Mouse (Mus musculus): ENCODE data around the gene Tada2a.

Tada2a gene

DNA sequence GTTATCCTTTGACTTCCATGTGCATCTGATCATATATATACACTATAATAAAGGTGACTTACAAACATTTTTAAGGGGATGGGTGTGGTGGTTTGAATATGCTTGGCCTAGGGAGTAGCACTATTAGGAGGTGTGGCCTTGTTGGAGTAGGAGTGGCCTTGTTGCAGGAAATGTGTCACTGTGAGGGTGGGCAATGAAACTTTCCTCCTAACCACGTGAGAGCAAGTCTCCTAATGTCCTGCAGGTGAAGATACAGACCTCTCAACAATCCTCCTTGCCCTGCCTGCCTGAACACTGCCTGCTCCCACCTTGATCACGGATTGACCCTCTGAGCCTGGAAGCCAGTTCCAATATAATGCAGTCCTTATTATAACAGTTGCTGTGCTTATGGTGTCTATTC lies 22.3 kb downstream of the Tada2a start:
- no peak for DNase-seq

DNA sequence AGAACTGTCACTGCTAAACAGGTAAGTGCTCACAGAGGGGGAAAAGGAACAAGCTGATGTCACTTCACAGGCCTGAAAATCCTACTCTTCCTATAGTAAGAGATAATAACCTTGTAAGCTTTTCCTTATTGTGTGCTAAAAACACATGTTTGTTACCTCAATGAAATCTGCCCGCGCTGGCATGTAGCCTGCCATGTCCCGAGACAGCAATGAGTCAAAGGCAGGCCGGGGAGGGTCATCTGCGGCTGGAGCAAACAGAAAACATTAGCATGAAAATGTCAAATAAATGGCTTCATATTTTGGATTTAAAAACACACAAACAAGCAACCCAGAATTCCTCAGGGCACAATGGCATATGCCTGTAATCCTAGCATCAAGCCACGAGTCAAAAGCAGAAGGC lies 25.4 kb downstream of the Tada2a start:
- no peak for DNase-seq

DNA sequence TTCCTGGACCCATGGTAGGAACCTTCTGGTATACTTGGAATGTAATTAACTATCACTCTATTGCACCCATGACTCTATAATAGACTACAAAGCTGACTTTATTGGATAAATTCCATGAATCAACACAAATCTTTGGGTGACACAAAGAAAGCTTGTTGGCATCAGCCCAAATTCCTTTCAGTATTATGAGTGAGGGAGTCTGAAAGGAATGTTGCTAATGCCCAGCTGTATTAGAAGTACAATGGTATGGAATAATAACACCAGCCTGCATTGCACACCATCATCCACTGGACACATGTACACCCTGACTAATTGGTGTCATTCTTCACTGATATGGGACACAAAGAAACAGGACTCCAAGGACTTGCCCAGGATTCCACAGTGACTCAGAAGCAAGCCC lies 28.2 kb downstream of the Tada2a start:
- DNase-seq: no peak

DNA sequence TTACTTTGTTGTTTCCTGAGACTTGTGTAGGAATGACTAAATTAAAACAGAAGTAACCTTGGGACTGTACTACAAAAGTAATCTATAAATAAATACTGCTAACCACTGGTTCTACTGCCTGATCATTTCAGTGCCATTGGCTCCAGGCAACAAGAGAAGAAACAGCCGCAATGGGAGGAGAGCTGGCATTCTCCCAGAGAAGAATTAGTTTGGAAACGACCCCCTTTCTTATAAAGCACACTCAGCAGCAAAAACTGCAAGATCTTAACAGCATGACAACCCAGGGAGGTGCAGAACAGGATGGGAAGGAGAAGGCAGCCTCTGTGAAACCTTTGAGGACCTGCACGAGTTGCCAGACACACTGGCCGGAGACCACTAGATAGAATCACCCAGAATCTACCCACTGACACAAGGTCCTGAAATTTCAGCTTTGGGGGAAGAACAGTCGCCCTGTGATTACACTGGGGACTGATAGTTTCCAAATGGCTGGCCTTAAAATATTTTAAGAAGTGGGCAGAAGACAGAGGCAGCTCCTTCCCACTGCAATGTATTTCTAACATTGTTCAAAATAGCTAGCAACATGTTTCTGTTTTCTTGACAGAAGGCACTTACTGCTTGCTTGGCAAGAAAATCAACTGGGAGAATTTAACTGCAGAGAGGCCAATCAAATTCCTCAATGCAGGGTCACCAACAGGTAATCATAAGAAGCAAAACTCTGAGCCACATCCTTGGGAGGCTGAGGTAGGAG lies 32.0 kb downstream of the Tada2a start:
- peak; percentile 22 for DNase-seq

DNA sequence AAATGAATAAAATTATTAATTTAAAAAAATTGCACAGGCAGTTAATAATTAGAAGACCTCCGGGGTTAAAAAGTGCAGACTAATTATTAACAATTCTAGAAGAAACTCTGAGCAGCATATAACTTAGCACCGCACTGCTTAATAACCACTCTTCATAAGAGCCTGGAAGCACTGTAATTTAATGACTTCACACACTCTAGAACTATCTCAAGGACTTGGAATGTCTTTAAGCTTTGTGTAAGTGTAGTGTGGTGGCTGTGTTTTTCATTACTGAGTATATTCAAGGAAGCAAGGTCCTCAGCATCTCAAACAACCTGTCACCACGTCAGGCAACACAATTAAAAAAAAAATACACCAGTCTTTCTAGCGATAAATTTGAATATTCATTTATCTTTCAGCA lies 34.3 kb downstream of the Tada2a start:
- no peak for DNase-seq

DNA sequence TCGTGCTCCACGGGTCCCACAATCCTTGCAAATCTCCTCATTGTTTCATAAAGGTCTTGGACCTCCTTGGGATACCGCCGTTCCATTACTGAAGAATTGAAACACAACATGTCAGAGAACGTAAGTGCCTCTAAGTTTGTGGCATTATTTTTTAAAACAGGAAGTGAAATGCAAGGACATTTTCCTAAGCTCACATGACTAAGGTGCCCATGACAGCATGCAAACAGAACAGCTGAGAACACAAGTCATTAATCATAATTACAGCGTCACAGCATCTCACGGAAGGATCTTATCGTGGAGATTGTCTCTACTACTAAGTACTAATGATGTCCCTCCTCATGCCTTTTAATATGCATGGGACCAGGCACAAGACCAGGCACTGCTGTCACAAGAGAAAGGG lies 38.8 kb downstream of the Tada2a start:
- no peak for DNase-seq

DNA sequence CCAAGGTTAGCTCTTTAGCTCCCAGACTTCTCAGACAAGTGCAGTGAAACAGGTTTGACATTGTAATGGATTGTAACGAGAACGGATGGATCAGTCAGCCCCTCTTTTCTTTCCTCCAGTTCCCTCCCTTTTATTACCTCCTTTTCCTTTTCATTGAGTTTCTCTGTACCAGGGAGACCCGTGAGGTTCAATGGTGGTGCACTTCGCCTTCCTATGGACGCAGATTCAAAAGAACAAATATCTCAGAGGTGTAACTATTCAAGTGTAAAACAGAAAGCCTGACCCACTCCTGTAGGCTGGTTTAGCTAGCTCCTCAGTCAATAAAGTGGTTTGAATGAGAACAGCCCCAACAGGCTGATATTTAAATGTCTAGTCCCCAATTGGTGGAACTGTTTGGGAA lies 47.5 kb downstream of the Tada2a start:
- DNase-seq: no peak

DNA sequence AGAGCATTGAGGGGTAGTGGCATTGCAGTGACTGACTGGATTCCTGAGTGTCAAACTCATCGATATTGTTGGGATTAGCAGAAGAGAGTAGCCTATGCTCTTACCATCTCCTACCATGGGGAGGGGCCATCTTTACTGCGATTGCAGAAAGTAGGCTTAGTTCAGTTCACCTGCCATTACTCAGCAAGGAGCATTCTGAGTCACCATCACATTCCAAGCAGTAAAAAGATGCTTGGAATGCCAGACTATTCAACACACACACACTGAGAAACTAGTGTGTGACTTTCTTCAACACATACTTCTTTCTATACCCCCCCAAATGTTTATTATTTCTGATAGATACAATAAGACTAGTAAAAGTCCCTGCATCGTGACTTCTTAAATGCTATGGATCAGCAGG lies 49.1 kb downstream of the Tada2a start:
- no peak for DNase-seq

DNA sequence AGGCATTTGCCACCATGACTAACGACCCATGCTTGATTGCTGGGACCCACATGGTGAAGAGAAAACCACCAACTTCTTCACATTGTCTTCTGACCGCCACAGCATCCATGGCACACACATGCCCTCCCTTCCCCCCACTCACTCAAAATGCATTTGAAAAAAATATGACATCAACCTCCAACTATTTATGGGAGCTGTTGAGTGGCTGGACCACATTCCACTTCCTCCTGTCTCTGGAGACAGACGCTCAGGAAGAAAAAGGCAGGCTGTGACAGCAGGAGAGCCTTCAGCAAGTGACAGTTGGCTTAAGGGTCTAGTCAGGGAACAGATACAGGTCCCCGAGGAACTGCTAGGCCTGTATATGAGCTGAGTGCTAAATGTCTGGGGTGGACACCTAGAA lies 49.5 kb downstream of the Tada2a start:
- DNase-seq: no peak

DNA sequence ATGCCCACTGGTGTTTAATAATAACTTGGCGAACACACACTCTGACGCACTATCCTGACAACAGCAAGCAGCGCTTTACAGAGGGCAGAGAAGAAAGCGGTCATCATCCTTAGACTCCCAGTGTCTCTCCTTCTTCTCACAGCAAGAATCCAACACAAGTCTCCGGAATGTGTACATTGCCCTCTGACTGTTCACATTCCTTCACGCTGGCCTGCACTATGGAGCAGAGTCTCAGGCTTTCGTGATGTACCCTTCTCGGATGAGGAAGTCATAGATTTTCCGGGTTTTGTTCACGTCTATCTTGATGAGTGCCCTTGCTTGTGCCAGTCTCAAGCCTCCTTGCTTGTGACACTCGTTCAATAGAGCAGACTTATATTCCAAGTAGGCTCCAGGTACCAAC lies 50.0 kb downstream of the Tada2a start:
- DNase-seq: no peak

DNA sequence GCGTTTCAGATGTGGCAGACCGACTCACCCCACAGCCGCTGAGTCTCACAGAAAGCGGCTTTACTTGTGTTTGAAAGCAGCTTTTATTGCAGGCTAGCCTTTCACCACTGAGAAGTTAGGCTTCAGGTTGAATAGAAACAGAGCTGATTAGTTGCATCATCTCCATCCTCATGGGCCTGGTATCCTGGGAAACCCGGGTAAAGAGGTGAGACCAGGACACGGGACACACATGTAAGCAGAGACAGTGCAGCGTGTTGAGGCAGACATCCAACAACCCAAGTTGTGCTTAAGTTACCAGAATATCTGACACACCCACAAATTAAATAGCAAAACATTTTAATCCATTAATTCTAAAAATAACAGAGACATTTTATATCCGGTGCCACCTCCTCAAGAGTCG lies 50.8 kb downstream of the Tada2a start:
- DNase-seq: no peak

DNA sequence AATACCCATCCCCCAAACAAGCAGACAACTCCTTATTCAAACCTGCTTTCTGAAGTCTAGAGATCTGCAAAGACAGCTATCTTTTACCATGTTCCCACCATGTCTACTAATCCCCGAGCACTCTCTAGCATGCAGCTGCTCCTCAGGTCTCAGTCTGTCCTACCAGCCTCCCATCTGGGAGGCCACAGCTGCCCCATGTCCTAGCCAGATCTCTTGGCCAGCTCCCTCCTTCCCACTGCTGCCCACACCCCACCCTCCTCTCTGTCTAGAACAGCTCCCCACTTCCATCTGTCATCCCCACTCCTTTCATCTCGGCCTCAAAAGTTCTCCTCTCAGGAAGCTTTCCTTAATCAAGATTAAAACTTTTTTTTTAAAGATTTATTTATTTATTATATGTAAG lies 52.4 kb downstream of the Tada2a start:
- no peak for DNase-seq

DNA sequence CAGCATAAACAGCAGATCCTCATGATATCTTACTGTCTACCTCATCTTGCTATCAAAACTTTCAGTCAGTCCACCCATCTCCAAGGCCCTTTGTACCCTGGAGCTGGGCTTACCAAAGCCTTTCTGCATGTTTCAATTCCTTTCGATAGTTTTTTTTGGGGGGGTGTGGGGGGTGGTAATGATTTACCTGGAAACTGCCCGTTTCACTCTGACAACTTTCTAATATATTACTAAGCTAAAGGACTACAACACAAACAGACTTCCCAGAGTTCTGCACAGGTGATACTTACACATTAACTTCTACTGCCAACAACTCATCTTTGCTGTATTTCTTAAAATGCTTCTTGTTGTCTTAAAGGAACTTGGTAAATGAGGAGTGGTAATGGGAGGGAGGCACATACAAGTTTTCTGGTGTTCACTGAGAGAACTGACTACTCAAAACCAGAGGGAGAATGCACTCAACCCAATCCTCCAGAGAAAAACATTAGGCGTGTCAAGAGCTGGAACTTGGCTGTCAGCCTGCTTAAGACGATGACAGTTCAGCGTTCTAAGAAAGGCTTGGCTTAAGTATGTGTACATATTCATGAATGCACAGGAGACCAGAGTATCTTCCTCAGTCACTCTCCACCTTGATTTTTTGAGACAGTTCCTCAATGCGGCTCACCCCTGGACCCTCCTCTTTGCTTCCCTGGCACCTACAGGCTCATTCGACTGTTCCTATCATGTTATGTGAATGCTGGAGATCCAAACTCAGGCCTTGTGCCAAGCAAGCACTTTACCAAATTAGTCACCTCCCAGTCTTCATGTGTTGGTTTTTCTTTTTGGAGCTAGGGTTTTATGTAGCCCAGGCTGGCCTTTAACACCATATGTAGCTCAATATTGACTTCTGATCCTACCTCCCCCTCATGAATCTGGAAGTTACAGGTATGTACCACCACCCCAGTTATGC lies 55.3 kb downstream of the Tada2a start:
- DNase-seq: peak; percentile 43

DNA sequence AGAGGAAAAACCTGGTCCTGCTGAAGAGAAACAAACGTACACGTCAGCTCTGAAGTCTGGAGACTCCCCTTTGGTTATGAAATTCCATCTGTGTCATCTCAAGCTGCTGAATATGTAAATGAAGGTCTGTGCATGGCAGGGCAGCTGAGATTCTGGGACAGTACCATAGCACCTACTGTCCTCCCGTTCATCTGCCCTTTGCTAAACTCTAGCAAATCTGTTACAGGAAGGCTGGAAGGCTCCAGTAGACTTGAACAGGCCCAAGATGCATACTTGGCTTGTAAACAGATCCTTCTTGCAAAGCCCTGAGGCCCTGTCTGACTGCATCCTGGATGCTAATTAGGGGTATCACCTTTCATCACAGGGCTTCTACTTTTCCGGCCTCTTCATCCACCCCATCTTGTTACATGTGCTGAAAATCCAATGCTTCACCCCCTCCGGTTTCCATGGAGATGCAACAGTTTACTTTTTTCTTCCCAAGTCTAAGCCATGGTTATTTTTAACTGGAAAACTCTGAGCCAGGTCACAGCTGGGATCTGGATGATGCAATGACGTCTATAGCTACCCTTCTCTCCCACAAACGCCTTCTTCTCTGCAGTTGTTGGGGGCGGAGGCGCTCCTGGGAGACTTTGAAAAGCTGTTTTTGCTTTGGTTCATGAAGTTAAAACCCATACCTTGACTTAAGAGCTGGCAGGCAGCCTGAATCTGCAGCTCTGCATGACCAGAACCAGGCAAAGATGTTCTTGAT lies 56.3 kb downstream of the Tada2a start:
- peak; percentile 76 for DNase-seq

DNA sequence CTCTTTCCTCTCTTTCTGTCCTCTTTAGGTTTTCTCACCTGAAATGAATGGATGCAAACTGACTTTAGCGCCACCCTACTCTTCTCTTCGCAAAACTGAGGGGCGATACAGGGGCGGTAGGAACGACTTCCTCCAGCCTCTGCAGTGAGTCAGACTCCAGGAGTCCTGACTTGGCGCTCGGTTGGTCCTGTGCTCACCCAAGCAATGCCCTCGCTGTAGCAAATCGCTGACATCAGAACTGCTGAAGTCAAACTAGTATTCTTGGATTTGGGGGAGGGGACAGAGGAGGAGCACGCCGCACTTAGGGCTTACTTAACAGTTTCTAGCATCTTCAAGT lies 60.4 kb downstream of the Tada2a start, which contains the start of gene Dusp14:
Gene Dusp14 (minus strand): TSS at position 228 of the 337 bp plus-strand sequence.
- DNase-seq: peak; percentile 59

DNA sequence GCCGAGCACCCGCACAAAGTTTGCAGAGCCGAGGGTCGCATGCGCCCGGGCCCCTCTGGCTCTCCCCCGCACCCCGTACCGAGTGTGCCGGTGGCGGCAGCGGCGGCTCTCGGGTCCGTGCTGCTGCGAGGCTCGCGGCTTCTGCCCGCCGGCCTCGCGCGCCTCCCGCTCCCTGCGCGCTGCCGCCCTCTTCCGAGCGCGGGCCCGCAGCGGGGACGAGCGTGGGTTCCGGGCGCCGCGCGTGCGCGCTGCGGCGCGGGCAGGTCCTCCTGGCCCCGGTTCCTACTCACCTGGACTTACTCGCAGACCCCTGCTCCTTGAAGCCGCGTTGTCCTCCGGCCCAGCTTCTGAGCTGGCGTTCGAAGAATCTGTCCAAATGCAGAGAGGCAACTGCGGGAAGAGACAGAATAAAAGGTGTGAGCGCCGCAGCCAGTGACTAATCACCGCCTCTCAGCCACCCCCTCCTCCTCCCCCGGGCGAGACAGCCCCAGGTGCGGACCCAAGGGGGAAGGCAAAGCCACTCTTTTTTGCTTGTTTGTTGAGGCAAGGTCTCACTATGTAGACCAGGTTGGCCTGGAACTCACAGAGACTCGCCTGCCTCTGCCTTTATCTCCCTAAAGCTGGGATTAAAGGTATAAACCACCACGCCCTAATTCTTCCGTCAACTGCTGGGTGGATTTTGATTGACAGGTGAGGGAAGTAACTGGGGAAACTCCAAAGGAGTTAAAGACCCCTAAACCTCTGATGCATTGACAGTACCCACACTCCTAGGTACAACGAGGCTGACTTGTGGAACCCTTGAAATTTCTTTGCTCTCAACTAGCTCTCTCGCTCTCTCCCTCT lies 61.0 kb downstream of the Tada2a start:
- peak; percentile 76 for DNase-seq

DNA sequence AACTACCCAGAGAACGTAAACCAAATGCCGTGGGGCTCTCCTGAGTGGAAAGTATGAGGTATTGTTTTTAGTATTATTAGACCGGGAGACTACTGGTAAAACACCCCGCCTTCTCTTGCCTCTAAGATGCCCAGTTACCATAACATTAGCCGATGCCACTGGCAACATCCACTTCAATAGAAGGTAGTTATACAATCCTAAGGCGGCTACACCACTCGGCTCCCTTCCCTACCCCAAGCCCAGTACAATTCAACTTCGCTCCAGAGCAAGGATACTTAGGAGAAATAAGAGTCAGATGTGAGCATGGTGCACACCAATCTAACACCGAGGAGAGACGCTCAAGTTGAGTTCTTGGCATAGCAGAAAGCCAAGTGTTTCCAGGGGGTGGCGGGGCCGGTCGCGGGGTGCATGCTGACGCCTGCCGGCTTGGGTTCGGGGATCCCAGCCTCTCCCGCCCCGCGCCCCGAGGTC lies 61.6 kb downstream of the Tada2a start:
- no peak for DNase-seq

DNA sequence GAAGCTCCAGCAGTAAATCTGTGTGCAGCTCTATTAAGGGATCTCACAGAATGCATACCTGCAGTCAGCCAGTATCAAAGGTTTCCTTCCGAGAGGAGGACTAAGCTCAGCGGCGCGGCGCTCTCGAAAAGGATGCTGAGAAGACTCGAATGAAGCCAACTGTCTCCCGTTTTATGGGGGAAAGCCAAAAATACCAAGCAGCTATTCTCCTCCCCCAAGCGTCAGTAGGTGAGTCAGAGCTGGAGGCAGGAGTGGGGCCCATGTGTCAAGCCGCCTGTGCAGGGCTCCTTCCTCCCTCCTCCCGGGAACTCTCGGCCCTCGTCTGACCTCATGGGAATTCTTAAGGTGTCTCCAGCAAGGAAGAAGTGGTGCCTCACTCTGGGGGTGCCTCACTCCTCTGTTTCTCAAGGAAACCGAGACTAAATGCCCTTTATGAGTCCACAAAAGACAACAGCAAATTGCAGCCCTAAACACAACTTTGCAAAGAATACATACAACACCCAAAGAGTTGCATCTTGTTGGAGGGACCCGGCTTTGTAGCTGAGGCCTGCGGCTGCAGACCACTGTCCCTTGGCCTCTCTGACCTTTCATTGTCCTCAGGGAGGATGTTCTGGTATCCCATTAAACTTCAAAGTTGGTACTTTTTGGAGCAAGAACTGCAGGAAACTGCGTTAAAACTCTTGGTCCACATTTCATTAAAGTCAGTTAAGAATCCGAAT lies 62.3 kb downstream of the Tada2a start:
- peak; percentile 73 for DNase-seq

DNA sequence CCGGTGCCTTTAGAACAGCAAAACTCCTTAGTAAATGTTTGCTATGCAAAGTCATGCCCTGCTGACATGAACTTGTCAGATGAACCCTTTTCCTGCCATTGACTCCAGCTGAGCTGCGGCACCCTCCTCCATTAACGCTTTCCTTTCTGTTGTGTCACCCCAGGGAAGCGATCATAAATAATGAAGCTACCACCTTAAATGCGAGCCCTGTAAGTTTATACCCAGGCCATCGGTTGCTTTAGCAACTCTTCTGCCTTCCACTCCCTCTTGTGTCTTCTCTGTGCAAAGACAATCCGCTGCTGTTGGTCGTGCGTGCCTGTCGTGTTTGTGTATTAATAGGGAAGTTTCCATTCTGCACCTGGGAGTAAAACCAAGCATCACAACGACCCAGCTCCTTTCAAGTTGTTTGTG lies 63.3 kb downstream of the Tada2a start:
- DNase-seq: no peak

DNA sequence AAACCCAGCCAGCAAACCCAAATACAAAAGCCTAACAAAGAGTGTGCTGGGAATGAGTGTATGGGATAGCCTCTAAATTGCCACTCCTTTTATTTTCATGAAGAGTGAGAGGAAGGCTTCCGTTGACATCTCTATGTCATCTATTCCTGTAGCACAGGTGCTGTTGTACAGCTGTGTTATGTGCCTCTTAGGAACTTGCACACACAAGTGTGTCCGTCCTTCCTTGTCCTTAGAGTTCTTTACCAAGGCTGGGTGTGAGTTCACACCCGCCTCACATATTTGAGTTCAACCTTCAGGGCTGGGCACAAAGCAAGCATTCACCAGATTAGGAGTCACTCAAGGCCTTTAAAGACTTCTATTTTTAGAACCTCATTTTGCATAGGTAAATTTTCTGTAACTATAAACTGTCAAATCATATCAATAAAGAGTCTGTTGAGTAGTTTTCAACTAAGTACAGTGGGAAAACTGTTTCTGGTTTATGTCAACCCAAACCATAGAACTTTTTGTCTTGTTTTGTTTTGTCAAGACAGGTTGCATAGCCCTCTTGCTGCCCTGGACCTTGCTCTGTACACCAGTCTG lies 65.7 kb downstream of the Tada2a start:
- no peak for DNase-seq

DNA sequence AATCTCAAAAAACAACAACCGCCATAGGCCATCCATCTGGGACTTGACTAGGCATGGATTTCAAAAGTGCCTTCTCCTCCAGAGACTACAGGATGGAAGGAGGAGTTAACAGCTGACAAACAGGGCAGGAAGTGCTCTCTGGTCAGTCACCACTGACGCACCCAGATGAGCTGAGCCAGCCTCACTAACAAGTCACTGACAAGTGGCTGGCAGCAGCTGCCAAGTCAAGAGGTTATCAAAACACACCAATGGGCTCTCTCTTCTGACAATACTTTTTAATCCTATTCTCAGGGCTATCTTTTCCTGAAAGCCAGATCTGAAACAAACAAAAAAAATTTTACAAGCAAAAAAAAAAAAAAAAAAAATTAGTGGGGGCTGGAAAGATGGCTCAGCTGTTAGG lies 66.6 kb downstream of the Tada2a start:
- no peak for DNase-seq
